8 mouse cellular contexts compared by ENCODE assay signal in genomic region chr17:75088727-75089126, GRCm38 (mm10).
DNase-seq lines count a peak whose midpoint lies in the region; ATAC-seq lines count a peak whose summit lies in the region.

No protein-coding gene starts in this region.

- peak; percentile 74 for ATAC-seq in forebrain, embryonic 15.5 days (replicated peaks)
- no peak for ATAC-seq in forebrain, embryonic 11.5 days (replicated peaks; ENCODE audit: low FRiP score)
- peak; percentile 84 for ATAC-seq in forebrain, embryonic 16.5 days

- no peak overlapping the region for H3K27ac ChIP-seq in forebrain, embryonic 15.5 days (replicated peaks)
- no peak overlapping the region for H3K27ac ChIP-seq in forebrain, embryonic 11.5 days (ENCODE audit: low read depth, low read length)
- no peak overlapping the region for H3K27ac ChIP-seq in forebrain, embryonic 16.5 days (ENCODE audit: low read length)

- no peaks in the 10 kb centered on the region for H3K27me3 ChIP-seq in forebrain, embryonic 15.5 days
- no peaks in the 10 kb centered on the region for H3K27me3 ChIP-seq in forebrain, embryonic 11.5 days (ENCODE audit: control insufficient read depth, insufficient read depth, low read length)
- no peaks in the 10 kb centered on the region for H3K27me3 ChIP-seq in forebrain, embryonic 16.5 days (replicated peaks; ENCODE audit: control insufficient read depth, insufficient read depth, low read length)

- H3K9me3 ChIP-seq in forebrain, embryonic 15.5 days: no peaks in the 10 kb centered on the region
- H3K9me3 ChIP-seq in forebrain, embryonic 11.5 days (ENCODE audit: control insufficient read depth, low read length): no peaks in the 10 kb centered on the region
- no peaks in the 10 kb centered on the region for H3K9me3 ChIP-seq in forebrain, embryonic 16.5 days (ENCODE audit: control insufficient read depth, low read length)

- H3K4me2 ChIP-seq in forebrain, embryonic 15.5 days (replicated peaks): no peak overlapping the region
- H3K4me2 ChIP-seq in forebrain, embryonic 11.5 days (ENCODE audit: low read depth, low read length, severe bottlenecking): no peak overlapping the region
- H3K4me2 ChIP-seq in forebrain, embryonic 16.5 days (ENCODE audit: low read length): no peak overlapping the region

- no peaks in the 10 kb centered on the region for H3K4me1 ChIP-seq in forebrain, embryonic 15.5 days
- H3K4me1 ChIP-seq in forebrain, embryonic 11.5 days (replicated peaks; ENCODE audit: control insufficient read depth, insufficient read depth, low read length): no peaks in the 10 kb centered on the region
- 0 out of 2 replicates have a peak, but pooled peaks cover 3% of the 10 kb centered on the region for H3K4me1 ChIP-seq in forebrain, embryonic 16.5 days (replicated peaks; ENCODE audit: control insufficient read depth, insufficient read depth, low read length)

- 59% methylated on average over 11 of the region's 11 CpGs for WGBS in forebrain, embryonic 15.5 days
- WGBS in forebrain, embryonic 11.5 days: 84% methylated on average over 11 of the region's 11 CpGs
- WGBS in forebrain, embryonic 16.5 days: 48% methylated on average over 11 of the region's 11 CpGs

- H3K4me3 ChIP-seq in forebrain, embryonic 15.5 days: no peak overlapping the region
- no peak overlapping the region for H3K4me3 ChIP-seq in forebrain, embryonic 11.5 days (ENCODE audit: low read depth, low read length)
- no peak overlapping the region for H3K4me3 ChIP-seq in forebrain, embryonic 16.5 days (replicated peaks; ENCODE audit: low read length)

- no peak overlapping the region for H3K9ac ChIP-seq in forebrain, embryonic 15.5 days (replicated peaks)
- no peak overlapping the region for H3K9ac ChIP-seq in forebrain, embryonic 11.5 days (ENCODE audit: low read length)
- no peak overlapping the region for H3K9ac ChIP-seq in forebrain, embryonic 16.5 days (replicated peaks; ENCODE audit: low read depth, low read length)

- H3K36me3 ChIP-seq in forebrain, embryonic 15.5 days: no peaks in the 10 kb centered on the region
- H3K36me3 ChIP-seq in forebrain, embryonic 11.5 days (ENCODE audit: control insufficient read depth, insufficient read depth, low read length): no peaks in the 10 kb centered on the region
- no peaks in the 10 kb centered on the region for H3K36me3 ChIP-seq in forebrain, embryonic 16.5 days (ENCODE audit: control insufficient read depth, insufficient read depth)

- DNase-seq in forebrain, embryonic 11.5 days (ENCODE audit: low spot score): no peak
- DNase-seq in 3T3-L1 (ENCODE audit: low read depth, low spot score): peak; percentile 54
- DNase-seq in left cerebral cortex, adult 9 months (ENCODE audit: low spot score in 2 of 2): peak; percentile 6 to 52
- DNase-seq in urinary bladder, postnatal 25 days (ENCODE audit: low spot score): no peak
- DNase-seq in embryo, embryonic 11 days: no peak
- no peak for DNase-seq in embryo, embryonic 10 days (ENCODE audit: low spot score)

Comparison
In these comparisons a context has a peak if more than half of its experiments do, and no peak if none do; other contexts are left out.
1. DNase-seq: peak in 3T3-L1 (single experiment) and left cerebral cortex, adult 9 months (2 of 2); none in forebrain, embryonic 11.5 days (single experiment), urinary bladder, postnatal 25 days (single experiment), embryo, embryonic 11 days (single experiment) and embryo, embryonic 10 days (single experiment).